Mouse (Mus musculus) liver, postnatal 0 days (tissue): ENCODE data around the gene Ankrd39.

ENCODE experiments used
- CTCF ChIP-seq: sonication (generic); IDR thresholded peaks from 2 replicates; pipeline ENCODE4 v1.5.1; 2016; ENCODE audit warnings: antibody characterized with exemption, low read depth
- EP300 ChIP-seq: IDR thresholded peaks from 2 replicates; pipeline ENCODE4 v1.6.1; 2016; ENCODE audit warnings: antibody characterized with exemption, low read depth, mild to moderate bottlenecking

DNA sequence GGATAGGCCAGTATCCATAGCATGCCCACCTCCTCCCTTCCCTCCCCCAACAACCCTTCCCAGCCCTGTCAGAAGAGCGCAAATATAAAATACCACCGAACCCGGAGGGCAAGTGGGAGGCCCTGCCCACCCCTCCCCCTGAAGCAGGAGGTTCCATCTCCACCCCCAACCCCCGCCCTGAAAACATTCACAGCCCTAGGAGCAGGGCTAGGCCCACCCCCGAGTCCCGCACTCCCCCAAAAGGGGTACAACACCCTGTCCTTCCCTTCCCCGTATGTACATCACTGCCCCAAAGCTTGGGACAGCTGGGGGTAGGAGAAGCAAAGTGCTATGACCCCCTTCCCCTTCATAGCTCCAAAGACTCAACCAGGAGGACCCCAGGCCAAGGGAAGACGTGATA is 1.5 kb upstream of the Ankrd39 start:
- no peak for TF ChIP-seq CTCF
- no peak for TF ChIP-seq EP300
